Mouse (Mus musculus): ENCODE results near the gene Mis18bp1. TPM values are rescaled to one million over a fixed set of nuclear protein-coding genes. Genes with fewer than 3 reads are reported as not detected.
"Not testable (repeated sequence)": the region's sequence is repeated elsewhere in the genome, so short reads cannot be mapped to it uniquely, and the experiment has no call there.

Gene Mis18bp1
- polyA plus RNA-seq, 1 experiment from 2014 or later, result 29.2 TPM

DNA sequence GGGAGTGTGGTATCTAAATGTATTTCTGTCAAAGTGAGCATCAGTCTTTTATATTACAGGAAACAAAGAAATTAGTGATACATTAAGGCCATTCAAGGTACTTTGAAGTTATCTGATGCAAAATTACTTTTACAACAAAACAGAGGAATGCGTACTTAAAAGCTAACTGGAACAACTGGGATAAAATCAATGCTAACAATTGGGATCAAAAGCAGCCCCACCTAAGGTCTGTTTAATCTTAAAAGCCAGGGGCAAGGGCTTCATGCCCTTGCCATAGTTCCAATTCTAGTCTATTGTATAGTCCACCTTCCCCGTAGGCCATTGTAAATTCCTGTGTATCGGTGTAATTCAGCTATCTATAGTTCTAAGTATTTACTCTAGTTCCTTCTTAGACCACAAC, 57.4 kb downstream of the Mis18bp1 start:
- H3K4me3 ChIP-seq (replicated peaks); H3K27ac ChIP-seq; H3K27me3 ChIP-seq; H3K4me1 ChIP-seq (replicated peaks); ATAC-seq; H3K4me2 ChIP-seq (replicated peaks); H3K9ac ChIP-seq (replicated peaks); H3K9me3 ChIP-seq: not testable (repeated sequence)
- 91% methylated on average over 3 of the region's 3 CpGs for WGBS
- H3K36me3 ChIP-seq, result peaks cover 60% of the 10 kb centered on the region

GRCm38 (mm10) chr12:65113925-65114324, 58.5 kb downstream of the Mis18bp1 start:
- Histone ChIP-seq H3K27me3 (no peaks in the 10 kb centered on the region), H3K4me1 (replicated peaks) (no peaks in the 10 kb centered on the region), H3K4me2 (replicated peaks) (no peak overlapping the region), H3K36me3 (peaks cover 54% of the 10 kb centered on the region), H3K4me3 (replicated peaks) (no peak overlapping the region), H3K9me3 (no peaks in the 10 kb centered on the region), H3K9ac (replicated peaks) (no peak overlapping the region), H3K27ac (no peak overlapping the region)
- no peak for ATAC-seq
- 93% methylated on average over 4 of the region's 4 CpGs for WGBS

GRCm38 (mm10) chr12:65112811-65113210, 59.6 kb downstream of the Mis18bp1 start:
- Histone ChIP-seq H3K9ac (replicated peaks) (no peak overlapping the region), H3K4me2 (replicated peaks) (no peak overlapping the region), H3K4me3 (replicated peaks) (no peak overlapping the region), H3K36me3 (peaks cover 51% of the 10 kb centered on the region), H3K27me3 (no peaks in the 10 kb centered on the region), H3K9me3 (no peaks in the 10 kb centered on the region), H3K27ac (no peak overlapping the region), H3K4me1 (replicated peaks) (no peaks in the 10 kb centered on the region)
- WGBS, result 88% methylated on average over 1 of the region's 1 CpGs
- ATAC-seq, result no peak

GRCm38 (mm10) chr12:65111503-65111902, 60.9 kb downstream of the Mis18bp1 start:
- Histone ChIP-seq H3K27ac (no peak overlapping the region), H3K4me2 (replicated peaks) (no peak overlapping the region), H3K36me3 (peaks cover 51% of the 10 kb centered on the region), H3K4me3 (replicated peaks) (no peak overlapping the region), H3K4me1 (replicated peaks) (no peaks in the 10 kb centered on the region), H3K9me3 (no peaks in the 10 kb centered on the region), H3K27me3 (no peaks in the 10 kb centered on the region), H3K9ac (replicated peaks) (no peak overlapping the region)
- no peak for ATAC-seq
- 93% methylated on average over 3 of the region's 3 CpGs for WGBS

DNA sequence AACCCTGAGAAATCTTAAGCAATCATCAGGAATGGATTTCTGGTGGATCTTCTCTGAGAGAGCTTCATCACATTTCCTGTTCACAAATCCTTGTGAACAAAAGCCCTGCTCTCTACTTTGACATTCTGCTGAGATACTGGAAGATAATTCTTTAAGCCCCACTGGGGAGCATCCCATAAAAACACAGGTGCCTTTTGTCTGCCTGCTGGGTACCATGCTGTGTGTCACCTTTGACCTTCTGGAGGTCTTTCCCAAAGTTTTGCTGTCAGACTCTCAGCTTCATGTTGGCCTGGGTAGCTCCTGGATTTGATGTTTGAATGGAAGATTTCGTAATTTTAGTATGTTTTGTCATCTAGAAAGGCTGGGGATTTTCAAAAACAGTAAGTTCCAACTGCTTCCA, 63.7 kb downstream of the Mis18bp1 start:
- peaks cover 57% of the 10 kb centered on the region for H3K36me3 ChIP-seq
- ATAC-seq, result no peak
- H3K4me3 ChIP-seq (replicated peaks), result no peak overlapping the region
- 79% methylated on average over 1 of the region's 1 CpGs for WGBS
- H3K9ac ChIP-seq (replicated peaks), result no peak overlapping the region
- no peaks in the 10 kb centered on the region for H3K4me1 ChIP-seq (replicated peaks)
- no peak overlapping the region for H3K4me2 ChIP-seq (replicated peaks)
- no peak overlapping the region for H3K27ac ChIP-seq
- H3K9me3 ChIP-seq, result no peaks in the 10 kb centered on the region
- no peaks in the 10 kb centered on the region for H3K27me3 ChIP-seq

Other genes starting within 250 kb of the Mis18bp1 start
- gene Klhl28, start 207.1 kb downstream of the Mis18bp1 start, polyA plus RNA-seq (2015; fragmentation: Nextera tagmentation; extraction: Ambion mirVana), result 24.4 and 30.3 TPM in 2 replicates
- 24.7 and 26.9 TPM in 2 replicates for gene Togaram1, start 206.8 kb downstream of the Mis18bp1 start, polyA plus RNA-seq (2015; fragmentation: Nextera tagmentation; extraction: Ambion mirVana)
- 55.0 and 56.9 TPM in 2 replicates for gene Prpf39, start 136.3 kb downstream of the Mis18bp1 start, polyA plus RNA-seq (2015; fragmentation: Nextera tagmentation; extraction: Ambion mirVana)
- 520 and 590 TPM in 2 replicates for gene Fkbp3, start 98.6 kb downstream of the Mis18bp1 start, polyA plus RNA-seq (2015; fragmentation: Nextera tagmentation; extraction: Ambion mirVana)
- gene Fancm, start 97.0 kb downstream of the Mis18bp1 start, polyA plus RNA-seq (2015; fragmentation: Nextera tagmentation; extraction: Ambion mirVana), result 8.9 and 11.5 TPM in 2 replicates
- gene Wdr20rt, start 52.9 kb upstream of the Mis18bp1 start, polyA plus RNA-seq (2015; fragmentation: Nextera tagmentation; extraction: Ambion mirVana), result not detected in 2 replicates

Data from midbrain, embryonic 13.5 days (tissue).